Mouse (Mus musculus) spleen, adult 2 months (tissue): ENCODE measurements around the gene Dclk2.

ENCODE experiments used
- CTCF ChIP-seq: fragments of 200-500 bp; IDR thresholded peaks from 2 replicates; pipeline ENCODE4 v1.5.1; 2011; ENCODE audit warnings: mild to moderate bottlenecking, inconsistent platforms; ENCODE audit not compliant: insufficient read depth, insufficient read length, insufficient replicate concordance; ENCODE audit errors: extremely low read depth
- POLR2A ChIP-seq: fragments of 200-500 bp; IDR thresholded peaks from 2 replicates; pipeline ENCODE4 v1.6.1; 2011; ENCODE audit warnings: low read depth, low read length, inconsistent platforms

DNA sequence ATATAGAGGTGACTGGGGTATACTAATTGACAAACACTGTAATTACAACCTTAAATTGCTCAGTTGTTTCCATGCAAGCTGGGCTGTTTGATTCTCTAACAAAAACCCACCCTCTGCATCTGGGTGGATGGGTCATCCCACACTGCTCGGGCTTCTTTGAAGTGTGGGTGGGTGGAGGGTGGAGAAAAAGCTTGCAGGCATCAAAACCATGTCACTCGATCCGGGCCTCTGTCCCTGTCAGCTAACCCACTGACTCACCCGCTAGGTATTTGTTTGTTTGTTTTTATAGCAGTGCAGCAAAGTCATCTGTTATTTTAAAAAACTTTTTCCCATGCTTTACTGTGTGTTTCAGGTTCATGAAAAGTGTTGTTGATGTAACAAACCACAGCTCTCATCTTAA is 34.7 kb upstream of the Dclk2 start:
- TF ChIP-seq CTCF: no peak
- TF ChIP-seq POLR2A: no peak
